Mouse (Mus musculus): ENCODE measurements around the gene Pfkm.

Gene Pfkm

GRCm38 (mm10) chr15:98170917-98171316 lies 78.5 kb downstream of the Pfkm start:
- in situ Hi-C loops (cut with MboI) = no loop called here

- in situ Hi-C loops (cut with MboI) = no loop called here
These were observed 79.7 kb downstream of the Pfkm start for GRCm38 (mm10) chr15:98172113-98172512.

- in situ Hi-C loops (cut with MboI) = no loop called here
These were observed 81.4 kb downstream of the Pfkm start for GRCm38 (mm10) chr15:98173821-98174220.

- in situ Hi-C loops (cut with MboI) = no loop called here
These were observed 84.9 kb downstream of the Pfkm start for GRCm38 (mm10) chr15:98177320-98177719.

GRCm38 (mm10) chr15:98180567-98181131 lies 88.3 kb downstream of the Pfkm start:
- in situ Hi-C loops (cut with MboI) = no loop called here

- in situ Hi-C loops (cut with MboI) = no loop called here
These were observed 88.8 kb downstream of the Pfkm start for GRCm38 (mm10) chr15:98181132-98181711.

Data from mature B cell (primary cell).